Mouse (Mus musculus) inflammation-experienced regulatory T-cells, adult 6 months (primary cell): ENCODE results near the gene Pigk. TPM values are rescaled to one million over a fixed set of nuclear protein-coding genes. Genes with fewer than 3 reads are reported as not detected.
"Not testable (repeated sequence)": the region's sequence is repeated elsewhere in the genome, so short reads cannot be mapped to it uniquely, and the experiment has no call there.

Experiments used
- ATAC-seq: one replicate; pipeline ENCODE4 v1.8.0; 2017
- polyA plus RNA-seq, 3 experiments: library from polyadenylated mRNA; unstranded; fragments of 100-300 nt; shearing (Covaris generic); gene quantifications; one replicate each; pipeline ENCODE4 v1.2.1; 2017

The Pigk gene
- polyA plus RNA-seq, result 10 to 100 TPM; 43.0 to 63.4 (median 56.5) TPM

- peak; percentile 88 for ATAC-seq
These were observed at the start of gene Pigk for GRCm38 (mm10) chr3:152713991-152714902. TSS of gene Pigk (plus strand) at chr3:152714100.

GRCm38 (mm10) chr3:152666991-152667355 lies 46.9 kb upstream of the Pigk start:
- no peak for ATAC-seq

- no peak for ATAC-seq
These were observed 46.3 kb upstream of the Pigk start for GRCm38 (mm10) chr3:152667356-152668211.

GRCm38 (mm10) chr3:152668239-152668638 lies 45.7 kb upstream of the Pigk start, which contains the start of gene Ak5:
TSS of gene Ak5 (minus strand) at chr3:152668360.
- ATAC-seq, result no peak

GRCm38 (mm10) chr3:152668793-152669192 lies 45.1 kb upstream of the Pigk start:
- no peak for ATAC-seq

GRCm38 (mm10) chr3:152669783-152670182 lies 44.1 kb upstream of the Pigk start:
- no peak for ATAC-seq

GRCm38 (mm10) chr3:152674663-152675062 lies 39.2 kb upstream of the Pigk start:
- ATAC-seq, result no peak

GRCm38 (mm10) chr3:152688532-152688931 lies 25.4 kb upstream of the Pigk start:
- ATAC-seq, result no peak

- no peak for ATAC-seq
These were observed 24.8 kb upstream of the Pigk start for GRCm38 (mm10) chr3:152689105-152689504.

- no peak for ATAC-seq
These were observed 18.9 kb upstream of the Pigk start for GRCm38 (mm10) chr3:152694950-152695349.

GRCm38 (mm10) chr3:152698017-152698416 lies 15.9 kb upstream of the Pigk start:
- ATAC-seq, result no peak

GRCm38 (mm10) chr3:152699261-152699660 lies 14.6 kb upstream of the Pigk start:
- ATAC-seq, result no peak

- ATAC-seq, result not testable (repeated sequence)
These were observed 12.4 kb upstream of the Pigk start for GRCm38 (mm10) chr3:152701536-152701935.

GRCm38 (mm10) chr3:152702274-152702843 lies 11.5 kb upstream of the Pigk start:
- no peak for ATAC-seq

GRCm38 (mm10) chr3:152705826-152706225 lies 8.1 kb upstream of the Pigk start:
- ATAC-seq, result no peak

GRCm38 (mm10) chr3:152706901-152707300 lies 7.0 kb upstream of the Pigk start:
- ATAC-seq, result no peak

- ATAC-seq, result no peak
These were observed 6.5 kb upstream of the Pigk start for GRCm38 (mm10) chr3:152707321-152707823.

GRCm38 (mm10) chr3:152709936-152710335 lies 4.0 kb upstream of the Pigk start:
- no peak for ATAC-seq

- ATAC-seq, result no peak
These were observed 943 bp upstream of the Pigk start for GRCm38 (mm10) chr3:152712957-152713356.

GRCm38 (mm10) chr3:152721301-152721700 lies 7.4 kb downstream of the Pigk start:
- no peak for ATAC-seq

GRCm38 (mm10) chr3:152722836-152723235 lies 8.9 kb downstream of the Pigk start:
- ATAC-seq, result no peak

- ATAC-seq, result no peak
These were observed 10.5 kb downstream of the Pigk start for GRCm38 (mm10) chr3:152724446-152724845.

GRCm38 (mm10) chr3:152728238-152728637 lies 14.3 kb downstream of the Pigk start:
- no peak for ATAC-seq
